Comparison of ENCODE assay signal across 17 mouse cellular contexts in the genomic region with DNA sequence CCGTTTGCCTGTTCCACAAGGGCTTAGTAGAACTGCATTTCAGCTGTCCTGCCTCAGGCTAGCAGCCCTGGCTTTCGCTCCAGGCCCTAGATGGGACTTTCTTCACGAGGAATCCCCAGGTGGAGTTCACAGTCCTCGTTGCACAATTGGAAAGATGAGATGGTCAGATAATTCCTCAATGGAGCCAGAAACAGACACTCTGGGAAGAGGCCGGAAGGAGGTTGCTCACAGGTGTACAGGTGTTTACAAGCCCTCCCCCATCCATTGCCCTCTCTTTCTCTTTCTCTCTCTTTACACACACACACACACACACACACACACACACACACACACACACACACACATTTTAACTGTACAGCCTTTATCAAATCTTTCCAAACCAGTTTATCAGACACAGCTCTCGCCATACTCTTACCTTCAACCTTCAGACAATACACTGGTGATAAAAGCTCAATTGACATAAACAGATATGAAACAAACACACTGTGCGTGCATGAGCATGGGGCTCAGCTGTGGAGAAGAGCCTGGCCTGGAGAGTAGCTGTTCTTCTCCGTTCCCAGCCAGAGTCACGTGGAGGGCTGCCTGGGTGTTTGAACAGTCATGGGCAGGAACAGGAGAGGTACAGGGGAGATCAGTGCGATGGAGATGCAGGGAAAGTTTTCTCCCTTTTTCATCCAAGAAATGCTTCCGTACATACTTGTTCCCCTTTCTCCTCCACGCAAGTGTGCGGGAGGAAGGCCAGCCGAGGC. TPM values are rescaled to one million over a fixed set of nuclear protein-coding genes. Genes with fewer than 3 reads are reported as not detected.
DNase-seq lines count a peak whose midpoint lies in the region; ATAC-seq and TF ChIP-seq lines count a peak whose summit lies in the region.
"Had no signal": no experiment of that assay in that cellular context is flagged by ENCODE, and none has a peak within 500 bp of the region (broad histone marks: within the 10 kb centered on the region; RNA-seq: fewer than 3 reads in every experiment).

No protein-coding gene starts in this region.

- 70% methylated on average over 14 of the region's 14 CpGs for WGBS in midbrain, embryonic 15.5 days
- WGBS in midbrain, postnatal 0 days = 75% methylated on average over 14 of the region's 14 CpGs
- 58% methylated on average over 14 of the region's 14 CpGs for WGBS in liver, embryonic 15.5 days (ENCODE audit: insufficient replicate concordance)

- peaks cover 43% of the 10 kb centered on the region for H3K4me1 ChIP-seq in midbrain, embryonic 15.5 days
- no peaks in the 10 kb centered on the region for H3K4me1 ChIP-seq in midbrain, postnatal 0 days (ENCODE audit: insufficient read depth, low read length)
- 0 out of 2 replicates have a peak, but pooled peaks cover 5% of the 10 kb centered on the region for H3K4me1 ChIP-seq in liver, embryonic 15.5 days (replicated peaks)

- no peak for TF ChIP-seq CTCF in midbrain, postnatal 0 days (IDR thresholded peaks at IDR 0.05)

- H3K27me3 ChIP-seq in midbrain, embryonic 15.5 days (replicated peaks) = no peaks in the 10 kb centered on the region
- no peaks in the 10 kb centered on the region for H3K27me3 ChIP-seq in midbrain, postnatal 0 days (ENCODE audit: insufficient read depth, low read length)
- H3K27me3 ChIP-seq in liver, embryonic 15.5 days = no peaks in the 10 kb centered on the region

- no peak overlapping the region for H3K4me3 ChIP-seq in midbrain, embryonic 15.5 days
- no peak overlapping the region for H3K4me3 ChIP-seq in midbrain, postnatal 0 days (ENCODE audit: low read depth, low read length)
- no peak overlapping the region for H3K4me3 ChIP-seq in liver, embryonic 15.5 days (replicated peaks)
- H3K4me3 ChIP-seq: layer of hippocampus, adult 2 months had no signal

- no peak overlapping the region for H3K4me2 ChIP-seq in midbrain, embryonic 15.5 days
- no peak overlapping the region for H3K4me2 ChIP-seq in midbrain, postnatal 0 days (ENCODE audit: low read depth, low read length, poor library complexity, severe bottlenecking)
- H3K4me2 ChIP-seq in liver, embryonic 15.5 days = no peak overlapping the region

- no peak overlapping the region for H3K9ac ChIP-seq in midbrain, embryonic 15.5 days
- no peak overlapping the region for H3K9ac ChIP-seq in midbrain, postnatal 0 days (replicated peaks; ENCODE audit: low read length, poor library complexity, severe bottlenecking)
- H3K9ac ChIP-seq in liver, embryonic 15.5 days = no peak overlapping the region
- H3K9ac ChIP-seq: liver, embryonic 14.5 days had no signal

- H3K27ac ChIP-seq in midbrain, embryonic 15.5 days = no peak overlapping the region
- H3K27ac ChIP-seq in midbrain, postnatal 0 days (ENCODE audit: low read depth, low read length) = no peak overlapping the region
- no peak overlapping the region for H3K27ac ChIP-seq in liver, embryonic 15.5 days (replicated peaks)
- H3K27ac ChIP-seq: layer of hippocampus, adult 2 months; liver, embryonic 14.5 days had no signal

- peak; percentile 78 for ATAC-seq in frontal cortex, adult (ENCODE audit: low TSS enrichment)
- peak; percentile 26; the same call in 1 of the 2 replicates for ATAC-seq in midbrain, embryonic 15.5 days (replicated peaks)
- no peak for ATAC-seq in midbrain, postnatal 0 days (ENCODE audit: low FRiP score)
- ATAC-seq in liver, embryonic 15.5 days (ENCODE audit: insufficient read depth) = peak; percentile 62; the same call in 1 of the 2 replicates

- no peak for DNase-seq in frontal cortex, postnatal 25 days (ENCODE audit: low spot score in 2 of 2)
- DNase-seq in midbrain, postnatal 0 days (ENCODE audit: low spot score) = no peak
- DNase-seq in cerebellum, adult 11 months = no peak
- no peak for DNase-seq in right cerebral cortex, postnatal 10 days (ENCODE audit: low spot score in 2 of 2)
- no peak for DNase-seq in urinary bladder, postnatal 10 days (ENCODE audit: low spot score)
- DNase-seq: adrenal gland, postnatal 36 days; cerebellum, postnatal 14 days; gastrocnemius, postnatal 10 days; kidney, adult 9 months; lung, postnatal 4 days; thymus, postnatal 25 days had no signal

- no peaks in the 10 kb centered on the region for H3K36me3 ChIP-seq in midbrain, embryonic 15.5 days (replicated peaks)
- no peaks in the 10 kb centered on the region for H3K36me3 ChIP-seq in midbrain, postnatal 0 days (ENCODE audit: insufficient read depth, low read length)
- no peaks in the 10 kb centered on the region for H3K36me3 ChIP-seq in liver, embryonic 15.5 days (replicated peaks)
- H3K36me3 ChIP-seq: G1E had no signal

- H3K9me3 ChIP-seq in midbrain, embryonic 15.5 days = no peaks in the 10 kb centered on the region
- no peaks in the 10 kb centered on the region for H3K9me3 ChIP-seq in midbrain, postnatal 0 days (ENCODE audit: low read length)
- H3K9me3 ChIP-seq in liver, embryonic 15.5 days (replicated peaks) = no peaks in the 10 kb centered on the region

RNA-seq across cellular contexts. Expression of a gene that starts 58.3 kb away (rescaled TPM):
- 40.4 and 42.9 TPM in 2 replicates for polyA plus RNA-seq in midbrain, embryonic 15.5 days (2015; fragmentation: Nextera tagmentation; extraction: Ambion mirVana)
- 213 and 251 TPM in 2 replicates for total RNA-seq in midbrain, postnatal 0 days (2014; rRNA removed)
- polyA plus RNA-seq in midbrain, postnatal 0 days (2015; fragmentation: Nextera tagmentation; extraction: Ambion mirVana) = 19.0 and 23.3 TPM in 2 replicates
- 2.8 and 2.9 TPM in 2 replicates for polyA plus RNA-seq in liver, embryonic 15.5 days (2015; fragmentation: Nextera tagmentation; extraction: Ambion mirVana)
- polyA plus RNA-seq: G1E had no signal
